Mouse (Mus musculus): ENCODE results near the gene Adgrg3. TPM values are rescaled to one million over a fixed set of nuclear protein-coding genes. Genes with fewer than 3 reads are reported as not detected.
A peak's percentile ranks its signal among the peaks of the same experiment; 100 is the strongest.

The Adgrg3 gene
- polyA plus RNA-seq, 1 experiment from 2014 or later, result 0.96 TPM

DNA sequence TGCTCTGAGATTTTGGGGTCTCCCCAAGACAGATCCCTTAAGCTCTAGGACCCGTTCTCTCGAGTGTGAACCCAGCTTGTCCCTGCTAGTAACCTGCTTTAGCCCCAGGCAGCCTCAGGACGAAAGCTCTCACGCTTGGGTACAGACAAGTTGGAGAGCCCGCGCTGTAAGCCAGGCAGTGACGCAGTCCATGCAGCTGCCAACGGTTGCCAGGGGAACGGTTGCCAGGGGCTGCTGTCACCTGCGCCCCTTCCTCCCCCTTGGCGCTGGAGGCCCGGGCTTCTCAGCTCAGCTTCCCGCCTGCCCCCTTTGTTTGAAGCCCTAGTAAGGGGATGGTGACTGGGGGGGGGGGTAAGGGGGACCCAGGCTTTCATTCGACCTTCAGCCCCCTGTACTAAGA lies 23.5 kb upstream of the Adgrg3 start:
- Histone ChIP-seq H3K4me1 (replicated peaks) (peaks cover 65% of the 10 kb centered on the region), H3K9ac (replicated peaks) (peak overlapping the region; percentile 97), H3K27me3 (no peaks in the 10 kb centered on the region), H3K36me3 (no peaks in the 10 kb centered on the region), H3K4me3 (replicated peaks) (peak overlapping the region; percentile 71), H3K9me3 (no peaks in the 10 kb centered on the region), H3K4me2 (replicated peaks) (peak overlapping the region; percentile 98), H3K27ac (peak overlapping the region; percentile 96)
- WGBS, result 0% methylated on average over 13 of the region's 14 CpGs
- ATAC-seq, result peak; percentile 91

- Histone ChIP-seq H3K27me3 (no peaks in the 10 kb centered on the region), H3K4me3 (replicated peaks) (peak overlapping the region; percentile 71), H3K9ac (replicated peaks) (peak overlapping the region; percentile 97), H3K4me2 (replicated peaks) (peak overlapping the region; percentile 98), H3K36me3 (no peaks in the 10 kb centered on the region), H3K9me3 (no peaks in the 10 kb centered on the region), H3K4me1 (replicated peaks) (peaks cover 70% of the 10 kb centered on the region), H3K27ac (peak overlapping the region; percentile 96)
- ATAC-seq, result peak; percentile 41
- 0% methylated on average over 1 of the region's 1 CpGs for WGBS
Observed at GRCm38 (mm10) chr8:94994510-94994909, 23.0 kb upstream of the Adgrg3 start.

GRCm38 (mm10) chr8:94995336-94995893 lies 22.1 kb upstream of the Adgrg3 start:
- peaks cover 78% of the 10 kb centered on the region for H3K4me1 ChIP-seq (replicated peaks)
- H3K4me3 ChIP-seq (replicated peaks), result peak overlapping the region; percentile 71
- no peaks in the 10 kb centered on the region for H3K27me3 ChIP-seq
- H3K36me3 ChIP-seq, result no peaks in the 10 kb centered on the region
- H3K27ac ChIP-seq, result peak overlapping the region; percentile 96
- H3K4me2 ChIP-seq (replicated peaks), result peak overlapping the region; percentile 98
- H3K9me3 ChIP-seq, result no peaks in the 10 kb centered on the region
- 22% methylated on average over 5 of the region's 5 CpGs for WGBS
- ATAC-seq, result no peak
- H3K9ac ChIP-seq (replicated peaks), result peak overlapping the region; percentile 97

DNA sequence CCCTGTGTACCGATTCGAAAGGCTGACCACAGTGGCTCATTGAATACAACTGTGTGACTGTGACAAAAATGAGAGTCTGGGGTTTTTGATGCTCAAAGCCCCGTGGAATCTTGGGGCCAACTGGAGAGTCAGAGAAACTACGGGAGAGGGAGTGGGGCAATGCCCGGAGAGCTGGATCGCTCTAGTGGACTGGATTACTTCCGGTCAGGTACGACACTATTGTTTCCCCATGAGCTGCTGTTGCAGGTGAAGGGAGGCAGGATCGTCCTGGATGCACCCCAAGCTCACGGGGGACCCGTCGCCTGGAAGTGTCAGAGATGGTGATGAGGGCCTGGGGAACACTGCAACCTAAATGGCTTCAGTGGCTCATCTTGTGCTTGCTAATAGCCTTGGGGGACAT lies 21.5 kb upstream of the Adgrg3 start:
- Histone ChIP-seq H3K36me3 (no peaks in the 10 kb centered on the region), H3K27ac (peak overlapping the region; percentile 96), H3K4me1 (replicated peaks) (peaks cover 78% of the 10 kb centered on the region), H3K9me3 (no peaks in the 10 kb centered on the region), H3K27me3 (no peaks in the 10 kb centered on the region), H3K4me3 (replicated peaks) (peak overlapping the region; percentile 71), H3K4me2 (replicated peaks) (peak overlapping the region; percentile 98), H3K9ac (replicated peaks) (peak overlapping the region; percentile 97)
- no peak for ATAC-seq
- WGBS, result 11% methylated on average over 12 of the region's 12 CpGs

DNA sequence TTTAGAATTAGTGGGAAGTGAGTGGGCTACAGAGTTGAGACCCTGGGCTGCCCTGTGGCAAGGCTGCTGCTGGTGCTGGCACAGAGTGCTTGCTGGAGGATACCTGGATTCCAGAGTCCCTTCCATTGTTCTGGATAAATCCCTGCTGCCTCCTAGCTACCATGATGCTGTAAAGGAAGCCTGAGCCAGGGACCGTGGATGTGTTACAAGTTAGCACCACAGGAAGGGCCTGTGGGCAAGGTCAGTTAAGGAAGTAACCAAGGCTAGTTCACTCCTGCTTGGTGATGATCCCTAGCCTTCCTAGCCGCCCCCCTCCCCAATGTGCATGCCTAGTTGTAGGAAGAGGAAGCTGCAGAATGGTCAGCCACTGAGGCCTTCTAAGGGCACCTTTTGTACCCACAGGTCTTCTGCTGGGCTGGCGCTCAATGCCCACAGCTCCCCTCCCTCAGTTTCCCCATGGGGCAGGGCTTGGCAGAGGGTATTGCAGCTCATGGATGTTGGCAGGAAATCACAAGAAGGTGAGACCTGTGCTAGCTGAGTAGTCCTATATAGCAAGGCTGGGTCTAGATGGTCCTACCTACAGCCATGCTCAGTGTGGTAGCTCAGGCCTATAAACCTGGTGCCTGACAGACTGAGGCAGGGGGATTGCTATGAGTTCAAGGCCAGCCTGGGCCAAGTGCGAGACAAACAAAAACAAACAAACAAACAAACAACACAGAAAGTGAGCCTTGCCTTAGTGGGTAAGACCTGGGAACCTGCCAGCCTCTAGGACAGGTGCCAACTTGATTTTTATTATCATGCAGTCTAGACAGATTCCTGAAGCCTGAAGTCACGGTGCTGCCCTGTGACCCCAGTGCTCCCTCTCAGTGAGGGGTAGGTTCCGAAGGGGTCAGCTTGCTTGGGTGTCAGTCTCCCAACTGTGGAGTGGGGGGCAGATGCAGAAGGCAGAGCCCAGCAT lies 20.3 kb upstream of the Adgrg3 start:
- Histone ChIP-seq H3K4me2 (replicated peaks) (peak overlapping the region; percentile 98), H3K4me3 (replicated peaks) (peak overlapping the region; percentile 71), H3K36me3 (peaks cover 5% of the 10 kb centered on the region; the same call in 1 of the 2 replicates), H3K9ac (replicated peaks) (peak overlapping the region; percentile 97), H3K27ac (peak overlapping the region; percentile 96), H3K9me3 (no peaks in the 10 kb centered on the region), H3K4me1 (replicated peaks) (peaks cover 78% of the 10 kb centered on the region), H3K27me3 (no peaks in the 10 kb centered on the region)
- whole genome bisulfite sequencing, result 37% methylated on average over 6 of the region's 6 CpGs
- ATAC-seq, result no peak

- Histone ChIP-seq H3K4me2 (replicated peaks) (peak overlapping the region; percentile 98), H3K36me3 (peaks cover 8% of the 10 kb centered on the region), H3K9me3 (no peaks in the 10 kb centered on the region), H3K27me3 (no peaks in the 10 kb centered on the region), H3K4me3 (replicated peaks) (peak overlapping the region; percentile 71), H3K9ac (replicated peaks) (peak overlapping the region; percentile 97), H3K27ac (peak overlapping the region; percentile 96), H3K4me1 (replicated peaks) (peaks cover 74% of the 10 kb centered on the region)
- WGBS, result 53% methylated on average over 6 of the region's 6 CpGs
- ATAC-seq, result no peak
Observed at GRCm38 (mm10) chr8:94997857-94998243, 19.6 kb upstream of the Adgrg3 start.

- 25% methylated on average over 2 of the region's 2 CpGs for WGBS
- Histone ChIP-seq H3K4me1 (replicated peaks) (peaks cover 68% of the 10 kb centered on the region), H3K9ac (replicated peaks) (peak overlapping the region; percentile 97), H3K4me3 (replicated peaks) (peak overlapping the region; percentile 71), H3K36me3 (peaks cover 14% of the 10 kb centered on the region), H3K4me2 (replicated peaks) (peak overlapping the region; percentile 98), H3K9me3 (no peaks in the 10 kb centered on the region), H3K27me3 (no peaks in the 10 kb centered on the region), H3K27ac (peak overlapping the region; percentile 96)
- no peak for ATAC-seq
Observed at GRCm38 (mm10) chr8:94998431-94998830, 19.1 kb upstream of the Adgrg3 start.

DNA sequence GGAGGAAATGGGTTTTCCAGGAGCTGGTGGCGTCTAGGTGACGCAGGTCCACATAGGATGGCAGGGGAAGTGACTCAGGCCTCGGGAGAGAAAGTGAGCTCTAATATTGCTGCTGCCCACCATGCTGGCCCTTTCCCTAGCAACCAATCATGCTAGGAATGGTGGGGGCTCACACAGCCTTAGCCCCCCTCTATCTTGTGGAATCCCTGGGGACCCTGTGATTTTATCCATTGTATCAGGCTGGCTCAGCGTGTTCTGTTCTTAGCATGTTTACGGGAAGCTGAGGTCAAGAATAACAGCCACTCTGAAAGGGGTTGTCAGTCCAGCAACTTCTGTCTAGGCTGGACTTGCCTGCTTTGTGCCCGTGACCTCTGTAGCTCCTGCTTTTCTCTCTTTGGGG lies 18.5 kb upstream of the Adgrg3 start:
- WGBS, result 24% methylated on average over 6 of the region's 6 CpGs
- peak overlapping the region; percentile 71 for H3K4me3 ChIP-seq (replicated peaks)
- H3K36me3 ChIP-seq, result peaks cover 19% of the 10 kb centered on the region
- peaks cover 63% of the 10 kb centered on the region for H3K4me1 ChIP-seq (replicated peaks)
- peak overlapping the region; percentile 98 for H3K4me2 ChIP-seq (replicated peaks)
- ATAC-seq, result no peak
- no peaks in the 10 kb centered on the region for H3K27me3 ChIP-seq
- peak overlapping the region; percentile 96 for H3K27ac ChIP-seq
- peak overlapping the region; percentile 97 for H3K9ac ChIP-seq (replicated peaks)
- H3K9me3 ChIP-seq, result no peaks in the 10 kb centered on the region

GRCm38 (mm10) chr8:94999956-95000355 lies 17.5 kb upstream of the Adgrg3 start:
- H3K27ac ChIP-seq, result peak overlapping the region; percentile 96
- no peaks in the 10 kb centered on the region for H3K9me3 ChIP-seq
- peak overlapping the region; percentile 71 for H3K4me3 ChIP-seq (replicated peaks)
- 28% methylated on average over 6 of the region's 6 CpGs for WGBS
- peak overlapping the region; percentile 98 for H3K4me2 ChIP-seq (replicated peaks)
- H3K9ac ChIP-seq (replicated peaks), result peak overlapping the region; percentile 97
- peaks cover 29% of the 10 kb centered on the region for H3K36me3 ChIP-seq
- no peaks in the 10 kb centered on the region for H3K27me3 ChIP-seq
- no peak for ATAC-seq
- peaks cover 63% of the 10 kb centered on the region for H3K4me1 ChIP-seq (replicated peaks)

DNA sequence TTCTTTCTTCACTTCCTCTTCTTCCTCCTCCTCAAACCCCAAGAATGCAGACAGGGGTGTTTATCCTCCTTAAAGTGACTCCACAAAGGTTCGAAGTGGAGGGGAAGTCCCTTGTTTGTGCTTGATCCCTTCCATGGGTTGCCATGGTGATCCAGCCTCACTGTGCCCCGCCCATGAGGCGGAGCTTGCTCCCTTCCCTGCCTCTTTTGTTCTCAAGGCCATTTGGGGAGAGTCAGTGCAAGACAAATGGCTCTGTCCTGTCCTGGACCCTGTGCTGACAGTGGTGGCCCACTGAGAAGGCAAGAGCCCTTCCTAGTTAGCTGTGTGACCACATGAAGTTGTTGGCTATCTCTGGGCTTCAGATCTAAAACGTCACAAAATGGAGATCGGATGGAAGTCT lies 16.8 kb upstream of the Adgrg3 start:
- Histone ChIP-seq H3K4me2 (replicated peaks) (peak overlapping the region; percentile 98), H3K27ac (peak overlapping the region; percentile 96), H3K27me3 (no peaks in the 10 kb centered on the region), H3K36me3 (peaks cover 36% of the 10 kb centered on the region), H3K9ac (replicated peaks) (peak overlapping the region; percentile 97), H3K9me3 (no peaks in the 10 kb centered on the region), H3K4me3 (replicated peaks) (peak overlapping the region; percentile 71), H3K4me1 (replicated peaks) (peaks cover 63% of the 10 kb centered on the region)
- 10% methylated on average over 5 of the region's 5 CpGs for WGBS
- ATAC-seq, result peak; percentile 46

- Histone ChIP-seq H3K9ac (replicated peaks) (peak overlapping the region; percentile 33), H3K4me1 (replicated peaks) (peaks cover 63% of the 10 kb centered on the region), H3K36me3 (peaks cover 41% of the 10 kb centered on the region), H3K4me2 (replicated peaks) (peak overlapping the region; percentile 98), H3K4me3 (replicated peaks) (peak overlapping the region; percentile 71), H3K27me3 (no peaks in the 10 kb centered on the region), H3K9me3 (no peaks in the 10 kb centered on the region), H3K27ac (peak overlapping the region; percentile 96)
- peak; percentile 6 for ATAC-seq
- WGBS, result 72% methylated on average over 5 of the region's 5 CpGs
Observed at GRCm38 (mm10) chr8:95001165-95001564, 16.3 kb upstream of the Adgrg3 start.

GRCm38 (mm10) chr8:95001655-95002054 lies 15.8 kb upstream of the Adgrg3 start:
- peak overlapping the region; percentile 98 for H3K4me2 ChIP-seq (replicated peaks)
- peak overlapping the region; percentile 96 for H3K27ac ChIP-seq
- WGBS, result 5% methylated on average over 7 of the region's 7 CpGs
- ATAC-seq, result peak; percentile 62
- no peaks in the 10 kb centered on the region for H3K27me3 ChIP-seq
- no peaks in the 10 kb centered on the region for H3K9me3 ChIP-seq
- H3K4me1 ChIP-seq (replicated peaks), result peaks cover 58% of the 10 kb centered on the region
- H3K36me3 ChIP-seq, result peaks cover 46% of the 10 kb centered on the region
- H3K4me3 ChIP-seq (replicated peaks), result peak overlapping the region; percentile 71; the same call in 1 of the 2 replicates
- H3K9ac ChIP-seq (replicated peaks), result peak overlapping the region; percentile 39; the same call in 1 of the 2 replicates

Data from midbrain, embryonic 13.5 days (tissue).